2 mouse cellular contexts compared by ENCODE assay signal in the genomic region with DNA sequence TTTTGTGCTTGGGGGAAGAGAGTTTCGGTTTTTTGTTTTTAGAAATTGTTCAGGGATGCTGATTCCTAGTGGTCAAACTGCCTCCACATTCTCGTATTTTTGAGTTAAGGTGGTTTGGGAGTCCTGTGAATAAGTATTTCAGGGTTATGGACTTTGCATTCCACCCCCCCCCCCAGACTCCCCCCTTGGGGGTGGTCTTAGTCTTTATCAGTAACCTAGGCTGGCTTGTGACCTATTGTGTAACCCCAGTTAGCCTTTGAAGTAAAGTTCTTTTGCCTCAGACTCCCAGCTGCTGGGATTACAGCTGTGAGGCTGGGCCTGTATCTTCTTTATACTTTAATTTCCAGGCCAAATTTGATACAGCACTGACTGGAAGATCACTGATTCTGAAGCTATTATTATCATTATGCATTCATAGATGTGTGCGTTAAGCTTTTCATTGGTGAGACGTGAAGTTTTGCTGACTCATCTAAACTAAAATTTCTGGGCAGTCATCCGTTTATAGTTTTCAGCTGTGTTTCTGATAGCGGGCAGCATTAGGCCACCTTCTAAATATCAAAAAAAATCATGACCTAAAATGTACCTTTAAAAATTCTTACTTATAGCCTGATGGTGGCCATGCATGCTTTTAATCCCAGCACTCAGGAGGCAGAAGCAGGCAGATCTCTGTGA.
TF ChIP-seq lines count a peak whose summit lies in the region.

No protein-coding gene starts in this region.

TF ChIP-seq in CH12.LX, 34 proteins besides CTCF, POLR2A, EP300 and RAD21:
- TF ChIP-seq UBTF (IDR thresholded peaks at IDR 0.05; ENCODE audit: low read depth, low read length) (no peak), MAFK (IDR thresholded peaks at IDR 0.05; ENCODE audit: insufficient replicate concordance, low read length) (peak; percentile 95)

TF ChIP-seq in MEL, 35 proteins besides CTCF, POLR2A, EP300 and RAD21:
- TF ChIP-seq RCOR1 (IDR thresholded peaks at IDR 0.05; ENCODE audit: low read depth, low read length) (no peak), JUND (IDR thresholded peaks at IDR 0.05; ENCODE audit: low read depth, low read length) (no peak), MAFK (IDR thresholded peaks at IDR 0.05; ENCODE audit: borderline replicate concordance, low read depth, low read length) (peak; percentile 89), ETS1 (IDR thresholded peaks at IDR 0.05; ENCODE audit: low read depth, low read length) (peak; percentile 34; the same call in 1 of the 2 replicates)
